Mouse (Mus musculus) cerebellum, adult 2 months (tissue): ENCODE data around the gene Zfp384.

ENCODE experiments used
- CTCF ChIP-seq: fragments of 200-500 bp; IDR thresholded peaks from 2 replicates; pipeline ENCODE4 v1.5.1; 2011; ENCODE audit warnings: low read depth, mild to moderate bottlenecking, control low read depth, low read length, moderate library complexity, borderline replicate concordance; ENCODE audit not compliant: insufficient read depth
- POLR2A ChIP-seq: fragments of 200-500 bp; IDR thresholded peaks from 2 replicates; pipeline ENCODE4 v1.6.1; 2011; ENCODE audit warnings: low read length, control low read depth, borderline replicate concordance; ENCODE audit not compliant: insufficient read depth

- TF ChIP-seq CTCF (no peak), POLR2A (no peak)
These were observed 47.9 kb upstream of the Zfp384 start for GRCm38 (mm10) chr6:124961021-124961420.
